Mouse (Mus musculus) heart, postnatal 4 days (tissue): ENCODE measurements at regions not wholly inside any gene's neighbourhood (a gene's known extent, or its start where the extent isn't known, plus 50 kb on each side); places are given as distances from the start of the nearest gene placed in this dataset.

Experiments
- DNase-seq: peaks from one replicate; pipeline ENCODE4 v3.0.0; 2021

DNA sequence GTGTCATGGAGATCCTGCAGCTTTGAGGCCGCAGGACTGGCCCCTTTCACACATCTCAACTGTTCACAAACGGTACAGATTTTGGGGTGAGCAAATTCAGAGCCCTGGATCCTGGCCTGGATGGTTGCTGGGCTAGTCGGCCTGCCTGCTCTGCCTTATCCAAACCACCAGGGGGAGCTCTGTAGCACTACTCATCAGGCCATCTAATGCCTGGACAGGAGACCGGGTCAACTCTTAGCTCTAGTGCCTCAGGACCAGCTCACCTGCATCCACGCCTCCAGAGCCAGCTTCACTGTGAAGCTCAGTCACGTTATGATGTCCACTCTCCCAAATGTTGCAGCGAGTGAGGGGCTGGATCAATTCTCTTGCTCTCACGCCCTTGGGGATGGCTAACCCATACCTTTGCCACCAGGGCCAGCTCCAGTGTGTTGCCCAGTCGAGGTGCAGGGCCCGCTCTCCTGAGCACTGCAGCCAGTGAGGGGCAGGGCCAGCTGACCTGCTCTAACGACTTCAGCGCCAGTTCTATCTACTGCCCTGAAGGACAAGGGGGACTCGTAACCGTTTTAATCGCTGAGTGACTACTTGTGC is 206.8 kb downstream of the Etnk1 start:
- peak; percentile 67 for DNase-seq

DNA sequence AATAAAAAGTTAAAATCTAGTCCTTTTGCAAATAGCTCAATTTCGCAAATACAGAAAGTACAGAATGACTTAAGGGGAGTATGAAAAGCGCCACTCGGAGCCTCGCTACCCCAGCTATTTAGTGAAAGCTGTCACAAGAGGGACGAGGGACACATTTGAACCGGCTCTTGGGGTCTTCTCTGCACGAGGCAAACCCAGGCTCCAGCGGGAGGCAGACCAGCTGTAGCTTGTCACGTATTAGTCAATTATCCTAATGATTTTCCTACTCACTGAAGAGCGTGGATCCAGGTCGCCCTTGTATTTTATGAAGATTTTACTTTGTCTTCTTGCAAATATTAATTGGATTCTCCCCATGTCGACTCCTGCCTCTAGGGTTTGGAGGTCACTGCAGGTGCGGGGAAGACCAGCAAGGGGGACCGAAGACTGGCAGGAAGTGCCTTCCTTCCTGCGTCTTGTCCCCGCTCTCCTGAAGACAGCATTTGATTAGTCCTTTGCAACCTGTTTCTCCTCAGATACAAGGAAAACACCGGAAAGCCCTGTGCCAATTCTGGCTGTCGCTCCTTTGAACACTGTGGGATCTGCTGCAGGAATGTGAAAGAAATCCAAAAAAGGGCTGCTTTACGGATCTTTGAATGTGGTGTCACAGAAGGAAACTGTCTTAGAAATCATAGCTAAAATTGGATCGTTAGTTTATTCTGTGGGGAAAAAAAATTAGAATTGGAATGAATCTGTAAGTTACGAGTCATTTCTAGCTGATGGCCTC is 209.1 kb downstream of the Etnk1 start:
- DNase-seq: no peak

DNA sequence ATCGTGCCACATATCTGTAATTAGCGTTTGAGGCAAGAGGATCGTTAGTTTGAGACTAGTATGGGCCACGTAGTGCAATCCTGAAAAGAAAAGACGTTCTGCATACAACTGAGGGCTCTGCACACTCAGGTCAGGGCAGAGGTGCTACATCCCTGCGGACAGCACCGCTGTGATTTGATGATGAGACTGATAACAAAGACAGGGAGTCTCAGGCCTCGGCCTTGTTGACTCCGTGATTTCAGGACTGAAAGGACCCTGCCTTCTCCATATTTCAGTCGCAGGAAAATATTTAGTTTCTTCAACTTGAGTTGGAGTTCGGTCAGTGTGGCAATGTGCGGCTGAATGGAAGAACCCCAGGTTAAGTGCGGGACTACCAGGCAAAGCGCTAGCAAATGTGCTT is 210.1 kb downstream of the Etnk1 start:
- DNase-seq: no peak

DNA sequence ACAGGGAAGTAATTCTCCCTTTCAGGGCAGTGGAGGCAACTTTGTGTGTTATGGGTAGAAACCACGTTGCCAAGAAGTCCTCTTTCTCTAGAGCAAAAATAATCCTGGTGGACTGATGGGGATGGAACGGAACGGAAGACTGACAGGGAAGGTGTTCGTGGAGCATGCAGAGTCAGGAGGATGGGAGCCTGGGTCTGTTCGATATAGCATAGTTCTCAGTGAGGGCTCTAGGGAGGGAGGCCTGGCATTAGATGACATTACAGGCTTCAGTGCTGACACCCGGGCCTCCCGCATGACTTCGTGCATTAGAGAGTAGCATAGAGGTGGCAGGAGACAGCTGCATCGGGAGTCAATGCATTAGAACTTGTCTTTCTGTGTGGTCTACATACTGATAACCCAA is 211.1 kb downstream of the Etnk1 start:
- no peak for DNase-seq

DNA sequence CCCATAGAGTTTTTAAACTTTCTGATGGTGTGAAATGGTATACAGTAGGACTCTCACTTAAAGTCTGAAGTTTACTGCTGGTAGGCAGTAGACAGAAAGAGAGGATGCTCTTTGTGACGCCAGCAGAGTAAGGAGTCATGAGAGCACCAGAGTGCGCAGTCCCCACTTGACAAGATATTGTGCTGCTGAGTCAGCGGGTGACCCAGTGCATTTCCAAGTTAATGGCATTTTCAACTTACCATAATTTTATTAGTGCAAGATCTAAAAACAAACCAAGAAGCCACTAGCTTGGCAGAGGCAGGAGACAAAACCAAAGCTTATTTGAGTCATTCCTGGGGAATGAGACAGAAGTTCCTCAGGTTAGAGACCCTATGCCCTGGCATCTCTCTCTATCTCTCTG is 213.5 kb downstream of the Etnk1 start:
- no peak for DNase-seq

DNA sequence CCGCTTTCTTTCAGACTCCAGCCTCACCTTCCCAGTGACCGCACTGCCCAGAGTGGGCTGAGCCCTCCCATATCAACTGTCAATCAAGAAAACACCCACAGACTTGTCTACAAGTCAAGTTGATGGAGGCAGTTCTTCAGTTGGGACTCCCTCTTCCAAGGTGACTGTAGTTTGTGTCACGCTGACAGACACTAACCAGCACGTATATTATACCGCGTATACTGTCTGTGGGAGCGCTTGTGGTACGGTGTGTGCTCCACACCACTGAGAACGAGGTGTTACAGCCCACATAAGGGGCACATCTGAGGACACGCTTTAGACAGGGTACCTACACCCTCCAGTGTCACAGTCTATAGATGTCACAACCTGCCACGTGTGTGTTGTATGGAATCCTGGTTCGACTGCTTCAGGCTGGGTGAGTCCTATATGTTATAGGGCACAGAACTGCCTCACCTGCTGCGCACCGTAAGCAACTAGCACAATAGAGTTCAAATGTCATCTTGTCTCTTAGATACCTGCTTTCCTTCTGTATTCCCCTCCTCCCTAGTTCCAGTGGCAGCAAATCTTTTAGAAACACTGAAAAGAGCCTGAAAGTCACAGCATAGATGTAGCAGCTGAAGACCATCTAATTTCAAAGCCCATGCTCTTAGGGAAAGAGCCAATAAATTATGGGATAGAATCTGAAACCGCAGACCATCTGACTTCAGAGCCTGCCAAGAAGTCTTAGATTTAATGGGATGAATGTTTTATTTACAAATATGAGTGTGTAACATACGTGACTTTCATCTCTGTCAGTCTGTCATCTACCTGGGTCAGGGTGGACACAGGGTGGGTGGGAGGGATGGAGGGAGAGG is 219.8 kb downstream of the Etnk1 start:
- DNase-seq: no peak

DNA sequence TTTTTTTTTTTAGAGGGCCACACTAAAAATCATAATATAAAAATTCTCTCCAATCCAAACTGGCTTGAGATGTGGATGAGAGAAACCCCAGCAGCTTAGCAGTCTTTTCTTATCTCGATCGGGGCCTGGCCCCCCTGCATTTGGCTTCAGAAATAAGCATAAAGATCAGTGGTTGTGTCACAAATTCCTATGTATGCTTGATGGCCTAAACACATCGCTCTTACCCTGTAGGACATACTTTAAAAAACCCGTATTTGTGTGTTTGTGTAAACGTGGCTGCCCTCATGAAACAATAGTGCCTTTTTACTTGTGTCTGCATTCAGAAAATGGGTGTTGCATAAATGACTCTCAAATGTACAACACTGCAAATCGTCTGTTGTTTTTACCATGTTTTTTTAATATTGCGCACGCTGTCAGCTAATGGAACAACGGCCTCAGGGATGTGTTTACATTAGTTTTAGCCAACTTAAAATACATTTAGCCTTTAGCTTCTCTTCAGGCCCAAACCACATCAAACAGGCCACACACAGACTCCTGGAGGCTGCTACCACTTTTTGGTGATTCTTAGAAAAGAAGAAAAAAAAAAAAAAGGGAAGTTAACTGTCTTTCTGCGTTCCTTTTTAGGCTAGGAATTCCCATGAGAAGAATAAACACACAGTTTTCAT is 226.7 kb downstream of the Etnk1 start:
- DNase-seq: no peak

DNA sequence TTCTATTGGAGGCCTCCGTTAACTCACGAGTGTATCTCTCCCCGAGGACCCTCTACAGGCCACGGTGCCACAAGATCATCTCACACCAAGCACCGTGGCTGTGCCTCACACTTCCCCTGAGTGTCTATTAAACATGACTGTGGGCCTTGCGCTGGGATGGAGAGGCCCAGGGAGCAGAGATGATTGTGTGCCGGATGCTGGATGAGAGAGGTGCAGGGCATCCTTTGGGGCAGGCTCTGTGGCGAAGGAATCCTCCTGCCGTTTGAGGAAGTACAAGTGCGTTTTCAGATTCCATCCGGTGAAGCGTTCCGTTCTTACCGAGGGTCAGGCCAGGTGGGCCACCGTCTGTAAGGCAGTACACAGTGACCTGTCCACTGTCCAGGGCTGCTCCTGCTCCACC is 227.4 kb downstream of the Etnk1 start:
- DNase-seq: no peak

DNA sequence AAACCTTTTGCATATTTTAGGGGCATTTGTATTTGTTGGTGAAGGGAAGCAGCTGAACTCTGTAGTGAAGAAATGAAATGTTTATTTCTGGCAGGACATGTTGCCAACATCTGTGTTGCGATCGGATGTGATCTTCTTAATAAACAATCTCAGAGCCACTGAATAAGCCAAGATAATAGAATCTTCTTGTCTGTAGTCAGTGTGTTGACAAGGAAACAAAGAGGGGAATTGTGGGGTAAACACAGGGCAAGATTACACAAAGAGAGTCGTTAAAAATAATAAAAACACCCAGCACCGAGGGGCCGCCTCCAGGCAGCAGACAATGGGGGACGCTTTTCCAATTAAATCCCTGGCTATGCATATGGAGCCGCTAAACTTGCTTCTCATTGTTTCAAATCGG is 234.4 kb downstream of the Etnk1 start:
- no peak for DNase-seq

DNA sequence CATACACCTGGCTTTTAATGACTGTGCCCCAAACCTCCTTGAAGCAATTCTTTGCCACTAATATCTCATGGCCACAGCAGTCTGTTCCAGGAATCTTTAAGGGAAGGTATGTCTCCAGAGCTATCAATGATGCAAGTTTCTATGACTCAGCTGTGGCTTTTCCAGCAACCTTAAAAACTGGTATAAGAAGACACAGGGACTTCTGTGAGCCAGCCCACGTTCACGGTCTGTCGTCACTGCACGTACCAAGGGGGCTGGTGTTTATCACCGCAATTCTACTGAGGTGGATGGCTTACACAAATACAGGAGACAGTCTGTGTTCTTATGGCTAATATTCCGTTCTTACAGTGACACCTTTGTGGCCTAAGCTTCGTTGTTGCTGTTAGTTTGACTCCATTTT is 234.9 kb downstream of the Etnk1 start:
- DNase-seq: no peak

DNA sequence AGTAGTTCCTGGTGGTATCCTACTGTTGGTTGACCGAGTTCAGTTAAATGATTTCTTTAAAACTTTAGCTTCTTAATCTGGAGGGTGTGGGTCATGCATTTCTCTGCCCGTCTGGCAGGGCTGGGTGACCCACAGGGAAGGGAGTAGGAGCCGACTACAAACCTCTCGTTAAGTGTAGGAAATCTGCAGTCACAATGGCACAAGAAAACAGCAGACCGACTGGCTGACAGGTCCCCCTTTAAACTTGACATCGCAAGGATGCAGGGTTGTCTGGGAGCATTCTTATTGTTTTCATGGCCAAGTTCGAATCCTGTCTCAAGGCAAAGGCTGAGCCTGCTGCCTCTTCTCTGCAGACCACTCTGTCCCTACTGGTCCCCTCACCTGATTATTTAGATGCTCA is 235.7 kb downstream of the Etnk1 start:
- no peak for DNase-seq

DNA sequence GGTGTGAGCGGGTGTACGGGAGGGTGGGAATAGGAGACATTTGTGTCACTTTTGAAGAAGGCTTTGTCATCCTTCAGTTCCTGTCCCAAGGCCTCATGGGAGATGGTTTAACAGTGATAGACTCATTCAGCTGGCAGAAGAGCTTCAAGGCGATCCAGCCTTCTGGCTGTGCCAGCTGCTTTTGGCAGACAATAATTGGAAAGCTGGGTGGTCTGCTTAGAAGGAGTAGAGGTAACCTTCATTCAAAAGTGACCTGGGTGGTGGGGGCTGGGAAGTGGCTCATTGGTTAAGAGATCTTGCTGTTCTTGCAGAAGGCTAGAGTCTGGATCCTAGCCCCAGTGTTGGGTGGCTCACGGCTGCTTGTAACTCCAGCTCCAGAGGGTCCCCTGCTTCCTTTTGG is 237.5 kb downstream of the Etnk1 start:
- DNase-seq: no peak

DNA sequence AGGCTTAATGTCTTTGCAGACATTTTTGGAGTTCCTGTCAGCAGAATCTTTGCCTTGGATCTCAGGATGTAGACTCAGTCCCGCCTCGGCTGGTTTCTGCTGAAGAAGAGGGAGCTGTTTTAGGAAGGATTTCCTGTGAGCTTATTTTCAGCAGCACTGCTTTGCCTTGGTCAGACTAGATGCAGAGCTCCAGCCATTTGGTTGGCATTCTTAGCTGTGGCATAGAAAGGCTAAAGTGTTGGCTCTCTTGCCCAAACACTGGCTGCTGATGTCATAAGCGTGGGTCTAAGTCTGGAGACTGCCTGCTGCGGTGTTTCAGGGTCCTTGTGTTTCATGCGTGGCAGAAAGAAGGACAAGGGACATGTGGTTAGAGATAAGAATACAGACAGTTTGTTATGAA is 245.0 kb downstream of the Etnk1 start:
- no peak for DNase-seq

DNA sequence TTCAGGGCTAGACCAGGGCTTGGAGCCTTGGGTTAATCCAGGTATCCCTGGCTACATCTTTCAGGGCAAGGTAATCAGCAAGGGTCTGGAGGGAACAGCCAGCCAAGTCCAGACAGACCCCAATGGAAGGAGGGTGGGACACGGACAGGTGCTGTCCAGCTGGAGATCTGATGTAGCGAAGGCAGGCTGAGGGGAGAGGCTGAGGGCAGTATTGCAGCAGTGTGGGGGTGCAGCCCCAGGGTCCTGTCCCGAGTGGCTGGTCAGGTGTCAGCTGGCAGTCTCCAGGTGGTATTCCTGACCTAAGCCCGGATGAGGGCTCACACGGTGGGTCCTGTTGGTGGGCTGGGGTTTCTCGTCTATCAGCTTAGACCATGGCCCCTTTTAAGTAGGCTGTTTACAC is 245.7 kb downstream of the Etnk1 start:
- no peak for DNase-seq

DNA sequence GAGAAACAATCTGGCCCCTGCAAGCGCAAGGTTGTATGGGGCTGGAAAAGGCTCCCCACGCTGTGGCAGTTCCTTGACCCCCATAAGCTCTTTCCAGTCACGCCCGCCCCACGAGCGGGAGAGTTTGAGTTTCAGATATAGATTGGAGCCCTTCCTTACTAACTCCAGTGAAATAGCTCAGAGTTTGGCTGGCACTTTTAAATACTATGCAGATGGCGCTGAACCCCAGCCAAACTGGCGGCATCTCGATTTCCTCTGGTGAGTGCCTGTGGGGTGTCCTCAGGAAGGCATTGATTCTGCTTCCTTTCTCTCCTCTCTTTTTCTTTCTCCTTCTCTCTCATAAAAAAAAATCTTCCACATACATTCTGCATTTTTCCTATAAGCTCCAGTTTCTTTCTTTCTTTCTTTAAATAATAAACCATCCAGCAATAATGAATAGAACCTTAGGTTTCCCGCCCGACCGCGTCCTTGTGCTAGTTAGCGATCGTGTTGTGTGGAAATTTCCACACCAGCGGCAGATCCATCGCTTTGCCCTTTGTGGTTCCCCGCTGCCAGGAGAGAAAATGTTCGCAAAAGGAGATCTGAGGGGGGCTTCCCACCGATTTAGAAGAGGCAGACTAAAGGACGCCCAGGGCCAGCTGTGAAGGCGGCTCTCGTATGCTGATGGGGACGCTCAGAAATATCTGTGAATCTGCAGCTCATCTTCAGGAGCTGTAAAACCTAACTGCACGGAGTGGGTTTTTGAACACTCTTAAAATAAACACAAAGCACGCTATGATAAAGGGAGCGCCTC is 247.8 kb downstream of the Etnk1 start:
- DNase-seq: no peak

DNA sequence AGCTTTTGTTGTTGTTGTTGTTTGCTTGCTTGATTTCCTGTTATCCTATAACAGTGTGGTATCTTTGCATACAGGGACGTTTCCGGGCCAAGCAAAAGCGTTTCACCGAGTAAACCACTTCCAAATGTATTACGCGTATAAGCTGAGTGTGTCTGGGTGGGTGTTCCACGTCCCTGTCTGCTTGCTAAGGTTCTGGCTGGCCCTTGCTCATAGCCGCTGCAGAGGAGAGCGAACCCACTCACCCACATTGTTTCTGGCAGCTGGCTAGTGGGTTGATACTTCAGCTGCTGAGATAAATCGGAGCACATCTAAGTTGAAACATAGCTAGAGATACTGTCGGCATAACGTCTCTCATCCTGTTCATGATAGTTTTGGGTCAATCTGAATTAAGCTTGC is 248.4 kb downstream of the Etnk1 start:
- no peak for DNase-seq

DNA sequence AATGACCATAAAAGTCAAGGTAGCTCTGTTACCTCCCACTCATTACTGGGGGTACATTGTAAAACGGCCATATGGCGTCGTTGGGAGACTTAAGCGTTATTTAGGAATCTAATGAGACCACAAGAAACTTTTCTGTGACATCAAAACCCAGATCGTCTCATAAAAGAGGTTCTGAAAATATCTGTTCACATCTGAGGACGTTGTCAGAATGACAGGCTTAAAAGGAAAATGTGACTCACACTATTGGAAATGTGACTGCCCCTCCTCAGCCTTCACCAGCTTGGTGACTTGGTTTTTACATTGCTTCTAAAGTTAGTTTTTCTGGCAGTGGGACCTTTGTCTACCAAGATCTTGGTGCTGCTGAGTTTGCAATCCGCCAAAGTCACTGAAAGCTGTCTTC is 252.9 kb downstream of the Etnk1 start:
- no peak for DNase-seq

DNA sequence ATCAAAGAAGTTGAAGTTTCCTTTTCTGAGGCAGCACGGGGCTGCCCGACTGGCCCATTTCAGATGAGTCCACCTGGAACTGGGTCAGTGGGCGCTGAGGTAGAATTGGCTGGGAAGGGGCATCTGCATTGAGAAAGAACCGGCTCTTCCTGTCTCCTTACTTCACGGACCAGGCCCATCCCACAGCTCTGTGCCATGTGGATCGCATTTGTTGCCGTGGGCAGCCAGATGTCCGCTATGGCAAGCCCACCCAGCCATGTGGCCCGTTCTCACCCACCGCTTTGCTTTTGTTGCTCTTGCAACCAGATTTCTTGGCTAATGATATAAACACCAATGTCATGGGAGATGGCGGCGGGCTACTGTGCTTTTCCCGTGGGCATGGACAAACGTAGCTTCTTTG is 256.0 kb downstream of the Etnk1 start:
- no peak for DNase-seq

DNA sequence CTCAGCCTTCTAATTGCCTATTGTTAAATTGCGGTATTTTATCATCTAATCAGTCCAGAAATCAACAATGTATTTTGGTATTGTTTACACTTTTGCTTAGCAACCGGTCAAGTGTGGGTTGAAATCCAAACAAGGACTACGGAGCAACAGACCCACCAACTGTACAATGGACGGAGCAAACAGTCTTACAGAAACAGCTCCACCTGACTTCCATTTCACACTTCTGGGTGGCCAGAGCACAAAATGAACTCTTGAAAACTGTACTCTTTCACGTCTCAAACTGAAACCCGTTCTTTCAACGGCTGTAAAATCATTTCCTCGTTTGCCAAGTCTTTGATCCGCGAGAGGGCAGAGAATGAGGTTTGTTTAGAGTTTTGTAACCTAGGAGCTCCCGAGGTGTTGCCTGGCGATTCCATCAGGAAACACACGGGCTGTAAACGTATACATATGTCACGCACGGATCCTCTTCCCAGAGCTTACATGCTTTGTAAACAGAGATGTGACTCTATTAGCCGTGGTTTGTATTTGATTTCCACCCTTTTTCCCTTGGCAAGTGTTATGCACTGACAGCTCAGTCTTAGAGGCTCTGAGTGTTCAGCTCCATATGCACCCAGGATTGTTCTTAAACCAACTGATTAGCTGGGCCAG is 258.3 kb downstream of the Etnk1 start:
- no peak for DNase-seq

DNA sequence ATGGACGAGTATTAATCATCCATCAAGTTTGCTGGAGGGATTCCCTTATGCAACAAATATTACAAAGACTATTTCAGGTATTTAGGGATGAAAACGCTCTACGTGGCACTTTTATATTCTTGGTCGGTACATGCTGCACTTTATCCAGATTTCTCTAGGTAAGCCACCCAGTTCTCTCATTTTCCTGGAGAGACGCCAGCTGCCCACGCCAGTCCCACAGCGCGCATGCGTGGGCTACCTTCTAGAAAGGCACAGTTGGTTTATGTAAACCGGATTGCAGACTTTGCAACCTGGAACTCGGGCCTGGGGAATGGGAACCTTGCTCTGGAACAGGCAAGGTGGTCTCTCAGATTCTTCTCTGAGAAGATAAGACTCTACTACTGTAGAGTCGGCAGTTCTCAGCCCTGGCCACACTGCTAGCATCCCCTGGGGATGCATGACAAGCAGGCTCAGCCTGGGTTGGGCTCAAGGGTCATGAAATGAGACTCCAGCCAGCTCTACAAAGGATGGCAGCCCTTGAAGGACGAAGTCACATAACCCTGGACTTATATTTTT is 265.0 kb downstream of the Etnk1 start:
- no peak for DNase-seq
